Mouse (Mus musculus) ES-Bruce4 (cell line): ENCODE data around the gene Zranb3. TPM values are rescaled to one million over a fixed set of nuclear protein-coding genes. Genes with fewer than 3 reads are reported as not detected.
A peak's percentile ranks its signal among the peaks of the same experiment; 100 is the strongest.

Experiments used
- H3K27ac ChIP-seq: 2 replicates; pipeline ENCODE4 v1.5.1; 2012; ENCODE audit warnings: low read length, inconsistent platforms; ENCODE audit not compliant: insufficient read depth
- H3K27me3 ChIP-seq: 2 replicates; pipeline ENCODE4 v1.6.1; 2012; ENCODE audit warnings: mild to moderate bottlenecking, low read length, inconsistent platforms; ENCODE audit not compliant: control insufficient read depth, poor library complexity, insufficient read depth, severe bottlenecking
- H3K36me3 ChIP-seq: 2 replicates; pipeline ENCODE4 v1.6.1; 2012; ENCODE audit warnings: inconsistent platforms, mild to moderate bottlenecking, low read length, moderate library complexity; ENCODE audit not compliant: control insufficient read depth, poor library complexity, insufficient read depth, severe bottlenecking
- H3K4me1 ChIP-seq: one replicate; pipeline ENCODE4 v1.8.1; 2011; ENCODE audit warnings: low read length; ENCODE audit not compliant: control insufficient read depth, insufficient read depth
- H3K4me3 ChIP-seq: 2 replicates; pipeline ENCODE4 v1.5.1; 2011; ENCODE audit warnings: low read depth, mild to moderate bottlenecking, low read length
- H3K9ac ChIP-seq: 2 replicates; pipeline ENCODE4 v1.6.1; 2012; ENCODE audit warnings: low read depth, mild to moderate bottlenecking, inconsistent platforms; ENCODE audit not compliant: poor library complexity, severe bottlenecking
- H3K9me3 ChIP-seq: replicated peaks from 2 replicates; pipeline ENCODE4 v1.6.1; 2012; ENCODE audit warnings: mild to moderate bottlenecking, low read length, inconsistent platforms; ENCODE audit not compliant: control insufficient read depth, poor library complexity, insufficient read depth, severe bottlenecking
- CTCF ChIP-seq: IDR thresholded peaks from one replicate; pipeline ENCODE4 v1.8.1; 2011; ENCODE audit warnings: low read depth, low read length
- EP300 ChIP-seq: IDR thresholded peaks from 2 replicates; pipeline ENCODE4 v1.6.1; 2011; ENCODE audit warnings: low read depth, low read length; ENCODE audit not compliant: insufficient read depth
- POLR2A ChIP-seq: IDR thresholded peaks from one replicate; pipeline ENCODE4 v1.8.1; 2011; ENCODE audit warnings: low read length; ENCODE audit not compliant: insufficient read depth
- polyA plus RNA-seq: library from polyadenylated mRNA; stranded (reverse); fragments of >200 nt; gene quantifications from 2 replicates; pipeline ENCODE4 v1.2.4, GENCODE M21; 2011; ENCODE audit warnings: low read depth; ENCODE audit not compliant: missing spikeins, insufficient read depth, insufficient read length

Zranb3 gene
- polyA plus RNA-seq, 1 experiment = 55.7 TPM

DNA sequence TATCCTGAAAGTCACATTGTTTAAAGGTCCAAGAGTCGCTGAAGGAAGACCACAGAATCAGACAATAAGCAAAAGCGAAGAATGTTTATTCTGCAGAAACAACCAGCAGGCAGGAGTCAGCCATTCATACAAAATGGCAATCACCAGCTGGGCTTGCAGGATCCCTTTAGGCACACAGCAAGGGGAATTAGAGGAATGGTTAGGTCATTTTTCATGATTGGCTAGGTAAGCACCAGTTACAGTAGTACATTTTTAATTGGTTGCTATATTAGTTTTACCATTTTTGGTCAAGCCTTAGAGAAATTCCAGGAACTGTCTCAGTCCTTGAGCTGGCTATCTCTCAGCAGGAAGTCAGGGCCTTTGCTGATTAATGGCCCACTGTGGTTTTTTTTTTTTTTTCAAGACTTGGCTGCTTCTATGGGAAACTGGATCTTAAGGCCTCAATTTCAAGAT, 33.9 kb downstream of the Zranb3 start:
- Histone ChIP-seq H3K27me3 (no peaks in the 10 kb centered on the region), H3K4me3 (no peak overlapping the region), H3K36me3 (no peaks in the 10 kb centered on the region; the same call in 1 of the 2 replicates), H3K9ac (no peak overlapping the region), H3K27ac (no peak overlapping the region), H3K4me1 (no peaks in the 10 kb centered on the region), H3K9me3 (peaks cover 3% of the 10 kb centered on the region; the same call in 1 of the 2 replicates)
- no peak for TF ChIP-seq EP300
- TF ChIP-seq CTCF = no peak
- no peak for TF ChIP-seq POLR2A

DNA sequence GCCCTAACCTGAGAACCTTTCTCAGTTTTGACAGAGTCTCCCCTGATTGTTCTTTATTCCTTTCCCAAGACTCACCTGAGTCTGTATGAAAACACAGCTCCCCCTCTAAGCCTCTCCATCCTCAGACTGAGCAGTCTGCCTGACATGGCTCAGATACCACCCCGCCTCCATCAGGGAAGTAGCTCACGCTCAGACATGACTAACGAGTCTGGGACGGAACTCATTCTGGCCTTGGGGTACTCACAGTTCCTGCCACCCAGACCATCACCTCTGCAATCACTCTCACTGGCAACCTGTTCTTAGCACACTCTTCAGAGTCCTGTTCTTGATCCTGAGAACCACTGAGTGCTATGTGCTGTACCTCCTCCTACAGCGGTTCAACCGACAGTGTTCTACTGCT, 38.1 kb downstream of the Zranb3 start:
- Histone ChIP-seq H3K9ac (no peak overlapping the region), H3K9me3 (peaks cover 3% of the 10 kb centered on the region; the same call in 1 of the 2 replicates), H3K4me3 (no peak overlapping the region), H3K36me3 (no peaks in the 10 kb centered on the region; the same call in 1 of the 2 replicates), H3K27ac (no peak overlapping the region), H3K27me3 (no peaks in the 10 kb centered on the region), H3K4me1 (no peaks in the 10 kb centered on the region)
- no peak for TF ChIP-seq POLR2A

DNA sequence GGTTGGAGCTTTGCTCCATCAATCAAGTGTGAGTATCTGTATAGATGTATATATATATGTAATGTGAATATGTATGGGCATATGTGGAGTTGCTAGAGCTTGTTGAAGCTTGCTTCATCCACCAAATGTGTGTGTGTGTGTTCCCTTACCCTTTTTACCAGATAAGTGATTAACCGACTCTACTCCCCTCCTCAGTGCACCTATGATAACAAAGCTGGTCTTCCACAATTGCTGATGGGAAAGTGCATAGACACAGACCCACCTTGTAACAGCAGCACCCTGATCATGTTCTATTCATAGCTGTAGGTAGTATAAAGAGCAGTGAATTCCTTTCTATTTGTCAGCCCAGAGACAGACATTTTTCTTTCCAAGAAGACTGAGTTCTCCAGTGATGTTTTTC, 40.7 kb downstream of the Zranb3 start:
- no peak for TF ChIP-seq POLR2A
- no peak for TF ChIP-seq EP300
- no peak for TF ChIP-seq CTCF
- no peaks in the 10 kb centered on the region for H3K27me3 ChIP-seq

DNA sequence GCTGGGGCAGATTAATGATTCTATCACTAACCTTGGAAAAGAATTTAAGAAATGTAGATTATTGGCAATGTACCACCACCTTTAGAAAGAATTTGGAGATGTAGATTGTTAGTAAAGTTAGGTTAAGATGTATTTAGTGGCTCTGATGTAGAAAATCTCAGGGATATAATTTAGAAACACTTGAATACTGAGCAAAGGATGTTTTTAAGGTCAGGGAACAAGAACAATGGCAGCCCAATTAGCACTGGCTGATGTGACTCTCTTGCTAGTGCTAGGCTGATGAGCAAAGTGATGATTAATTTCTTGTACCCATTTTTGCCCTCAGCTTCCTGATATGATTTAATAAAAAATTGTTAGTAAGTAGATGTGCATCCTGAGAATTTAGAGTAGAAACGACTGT, 41.4 kb downstream of the Zranb3 start:
- Histone ChIP-seq H3K27ac (no peak overlapping the region), H3K9ac (no peak overlapping the region), H3K27me3 (no peaks in the 10 kb centered on the region), H3K36me3 (no peaks in the 10 kb centered on the region; the same call in 1 of the 2 replicates), H3K9me3 (no peaks in the 10 kb centered on the region; the same call in 1 of the 2 replicates), H3K4me1 (no peaks in the 10 kb centered on the region), H3K4me3 (no peak overlapping the region)
- TF ChIP-seq CTCF (no peak), EP300 (no peak), POLR2A (no peak)

More for the DNA sequence above, 40.7 kb downstream of the Zranb3 start:
- Histone ChIP-seq H3K4me1 (no peaks in the 10 kb centered on the region), H3K36me3 (no peaks in the 10 kb centered on the region; the same call in 1 of the 2 replicates), H3K27ac (no peak overlapping the region), H3K9ac (no peak overlapping the region), H3K9me3 (peaks cover 2% of the 10 kb centered on the region; the same call in 1 of the 2 replicates), H3K4me3 (no peak overlapping the region)

DNA sequence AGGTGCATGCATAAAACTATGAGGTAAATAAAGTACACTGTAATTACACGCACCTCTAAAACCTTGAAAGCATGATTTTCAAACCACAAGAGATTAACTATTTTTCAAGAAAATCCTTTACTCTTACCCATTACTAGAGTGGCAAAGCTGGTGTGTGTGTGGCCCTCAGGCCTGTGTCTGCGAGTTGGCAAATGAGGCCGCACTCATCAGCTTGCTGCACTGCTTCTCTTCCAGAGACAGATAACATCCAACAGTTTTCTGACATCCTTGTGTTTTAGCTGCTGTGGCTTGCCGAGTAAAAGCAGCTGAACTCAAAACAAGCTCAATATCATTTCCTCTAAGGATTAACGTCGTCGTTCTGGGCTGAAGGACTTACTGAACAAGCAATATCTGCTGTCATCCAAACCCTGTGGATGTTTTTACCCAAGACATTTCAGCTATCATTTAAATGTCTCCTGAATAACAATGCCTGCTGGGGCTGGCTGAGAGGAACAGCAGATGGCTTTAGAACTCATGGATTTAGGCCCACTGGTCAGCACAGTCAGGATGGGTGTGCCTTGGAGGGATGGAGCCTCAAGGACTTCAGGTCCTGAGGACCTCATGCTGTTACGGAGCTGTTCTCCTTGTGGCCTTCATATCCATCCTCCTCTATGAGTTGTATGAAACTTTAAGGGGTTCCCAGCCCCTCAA, 42.0 kb downstream of the Zranb3 start:
- Histone ChIP-seq H3K36me3 (no peaks in the 10 kb centered on the region; the same call in 1 of the 2 replicates), H3K4me1 (no peaks in the 10 kb centered on the region), H3K27me3 (no peaks in the 10 kb centered on the region), H3K4me3 (no peak overlapping the region), H3K27ac (peak overlapping the region; percentile 51; the same call in 1 of the 2 replicates), H3K9me3 (no peaks in the 10 kb centered on the region; the same call in 1 of the 2 replicates), H3K9ac (no peak overlapping the region)
- TF ChIP-seq EP300 = peak; percentile 42; the same call in 1 of the 2 replicates
- no peak for TF ChIP-seq POLR2A
- no peak for TF ChIP-seq CTCF

DNA sequence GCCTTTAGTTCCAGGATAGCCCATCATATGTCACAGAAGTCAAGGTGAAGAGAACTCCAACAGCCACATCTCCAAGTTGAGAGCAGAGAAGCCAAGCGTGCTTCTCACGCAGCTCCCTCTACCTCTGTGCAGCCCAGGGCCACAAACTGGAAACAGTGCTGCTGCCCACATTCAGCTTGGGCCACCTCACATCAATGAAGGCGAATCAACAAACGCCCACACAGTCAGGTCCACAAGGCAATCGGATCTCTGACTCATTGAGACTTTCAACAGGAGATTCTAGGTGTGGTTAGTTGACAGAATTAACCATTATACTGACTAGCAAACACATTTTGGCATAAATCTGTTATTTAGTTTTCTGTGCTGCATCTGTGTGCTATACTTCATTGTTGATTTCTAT, 44.2 kb downstream of the Zranb3 start:
- no peaks in the 10 kb centered on the region; the same call in 1 of the 2 replicates for H3K9me3 ChIP-seq
- no peaks in the 10 kb centered on the region; the same call in 1 of the 2 replicates for H3K36me3 ChIP-seq
- H3K27ac ChIP-seq = no peak overlapping the region
- H3K4me3 ChIP-seq = no peak overlapping the region
- no peak overlapping the region for H3K9ac ChIP-seq
- TF ChIP-seq EP300 = no peak
- no peak for TF ChIP-seq CTCF
- no peak for TF ChIP-seq POLR2A
- H3K4me1 ChIP-seq = no peaks in the 10 kb centered on the region
- no peaks in the 10 kb centered on the region for H3K27me3 ChIP-seq
